In the genomic region with DNA sequence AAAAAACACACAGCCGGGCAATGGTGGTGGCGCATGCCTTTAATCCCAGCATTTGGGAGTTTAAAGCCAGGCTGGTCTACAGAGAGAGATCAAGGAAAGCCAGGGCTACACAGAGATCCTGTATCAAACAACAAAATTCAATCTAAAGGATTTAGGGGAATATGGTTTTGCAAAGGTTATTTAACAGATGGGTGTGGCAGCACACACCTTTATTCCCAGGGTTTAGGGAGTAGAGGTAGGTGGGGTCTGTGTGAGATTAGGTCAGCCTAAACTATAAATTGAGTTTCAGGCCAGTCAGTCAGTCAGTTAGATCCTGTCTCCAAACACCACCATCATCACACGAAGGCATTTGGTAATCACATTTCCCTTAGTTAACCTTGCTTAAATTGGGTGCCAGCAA, we compare ENCODE assay signal across 8 mouse cellular contexts. TPM values are rescaled to one million over a fixed set of nuclear protein-coding genes. Genes with fewer than 3 reads are reported as not detected.
DNase-seq lines count a peak whose midpoint lies in the region; ATAC-seq and TF ChIP-seq lines count a peak whose summit lies in the region.

TSS of gene Pabpn1 (plus strand) at position 301 of the 400 bp plus-strand sequence.

- ATAC-seq in kidney, postnatal 0 days (replicated peaks; ENCODE audit: low FRiP score, low read depth), result no peak
- ATAC-seq in midbrain, embryonic 12.5 days (ENCODE audit: low FRiP score, low read depth), result no peak

- no peaks in the 10 kb centered on the region for H3K27me3 ChIP-seq in kidney, postnatal 0 days (ENCODE audit: insufficient read depth, low read length)
- H3K27me3 ChIP-seq in midbrain, embryonic 12.5 days, result no peaks in the 10 kb centered on the region

- peak within 1 kb of the TSS; percentile 20; the same call in 1 of the 2 replicates for H3K9ac ChIP-seq in kidney, postnatal 0 days (ENCODE audit: low read depth, low read length)
- 0 out of 2 replicates have a peak within 1 kb of the TSS, but pooled peaks have one; percentile 35 for H3K9ac ChIP-seq in midbrain, embryonic 12.5 days (replicated peaks)

- H3K36me3 ChIP-seq in kidney, postnatal 0 days (ENCODE audit: insufficient read depth, low read length), result peaks cover 7% of the 10 kb centered on the region
- peaks cover 19% of the 10 kb centered on the region for H3K36me3 ChIP-seq in midbrain, embryonic 12.5 days

- 93% methylated on average over 3 of the region's 3 CpGs for WGBS in kidney, postnatal 0 days
- WGBS in bone marrow, adult 2 months, result 84% methylated on average over 3 of the region's 3 CpGs
- WGBS in large intestine, adult 2 months, result 93% methylated on average over 3 of the region's 3 CpGs
- 91% methylated on average over 3 of the region's 3 CpGs for WGBS in midbrain, embryonic 12.5 days

- DNase-seq in kidney, postnatal 0 days (ENCODE audit: low spot score), result no peak
- no peak for DNase-seq in kidney, adult 18-20 months
- DNase-seq in gastrocnemius, postnatal 4 days (ENCODE audit: low spot score in 2 of 2), result no peak
- DNase-seq in large intestine, adult 2 months (ENCODE audit: low read depth, low spot score), result no peak
- no peak for DNase-seq in right cerebral cortex, postnatal 36 days (ENCODE audit: low spot score in 2 of 2)
- no peak for DNase-seq in urinary bladder, postnatal 4 days (ENCODE audit: low spot score in 2 of 2)

- no peak for TF ChIP-seq POLR2A in bone marrow, adult 2 months (IDR thresholded peaks at IDR 0.05; ENCODE audit: borderline replicate concordance, control insufficient read depth, low read depth, low read length)

- peak within 1 kb of the TSS; percentile 47 for H3K4me2 ChIP-seq in kidney, postnatal 0 days (ENCODE audit: low read length)
- H3K4me2 ChIP-seq in midbrain, embryonic 12.5 days (replicated peaks), result peak within 1 kb of the TSS; percentile 51

- peak within 1 kb of the TSS; percentile 77 for H3K27ac ChIP-seq in kidney, postnatal 0 days
- H3K27ac ChIP-seq in bone marrow, adult 2 months (ENCODE audit: control insufficient read depth, insufficient read depth, low read depth, low read length, poor library complexity), result no peak within 1 kb of the TSS
- peak within 1 kb of the TSS; percentile 79 for H3K27ac ChIP-seq in midbrain, embryonic 12.5 days (replicated peaks)

- peak within 1 kb of the TSS; percentile 100 for H3K4me3 ChIP-seq in kidney, postnatal 0 days (replicated peaks; ENCODE audit: low read depth, low read length)
- H3K4me3 ChIP-seq in bone marrow, adult 2 months (replicated peaks; ENCODE audit: control insufficient read depth, low read depth, low read length), result peak within 1 kb of the TSS; percentile 86
- peak within 1 kb of the TSS; percentile 98 for H3K4me3 ChIP-seq in midbrain, embryonic 12.5 days

- 0 out of 2 replicates have a peak, but pooled peaks cover 3% of the 10 kb centered on the region for H3K4me1 ChIP-seq in kidney, postnatal 0 days (replicated peaks; ENCODE audit: insufficient read depth, low read length)
- H3K4me1 ChIP-seq in bone marrow, adult 2 months (ENCODE audit: control insufficient read depth, insufficient read depth, low read length), result no peaks in the 10 kb centered on the region; the same call in 1 of the 2 replicates
- H3K4me1 ChIP-seq in midbrain, embryonic 12.5 days, result peaks cover 22% of the 10 kb centered on the region

- no peaks in the 10 kb centered on the region for H3K9me3 ChIP-seq in kidney, postnatal 0 days (replicated peaks; ENCODE audit: low read length)
- no peaks in the 10 kb centered on the region for H3K9me3 ChIP-seq in midbrain, embryonic 12.5 days

- TF ChIP-seq CTCF in kidney, postnatal 0 days (IDR thresholded peaks at IDR 0.05; ENCODE audit: low read depth), result no peak
- no peak for TF ChIP-seq CTCF in bone marrow, adult 2 months (IDR thresholded peaks at IDR 0.05; ENCODE audit: control insufficient read depth, insufficient read depth, low read length)

RNA-seq across cellular contexts. Expression of gene Pabpn1, which starts in this region (rescaled TPM):
- 113 and 123 TPM in 2 replicates for polyA plus RNA-seq in kidney, postnatal 0 days (2015; fragmentation: Nextera tagmentation; extraction: Ambion mirVana)
- polyA plus RNA-seq in bone marrow, adult 2 months (2011; ENCODE audit: insufficient read depth, insufficient read length, low replicate concordance, missing spikeins), result 124 and 140 TPM in 2 replicates
- 100 to 1,000 TPM; 120 to 149 TPM for total RNA-seq in gastrocnemius, postnatal 4 days (2021)
- polyA plus RNA-seq in large intestine, adult 2 months (2012; rRNA removed), result 77.8 and 112 TPM in 2 replicates
- 199 and 238 TPM in 2 replicates for polyA plus RNA-seq in midbrain, embryonic 12.5 days (2016; fragmentation: Nextera tagmentation; extraction: Ambion mirVana)
